Mouse (Mus musculus): ENCODE data around the gene Plch2. TPM values are rescaled to one million over a fixed set of nuclear protein-coding genes. Genes with fewer than 3 reads are reported as not detected.

Gene Plch2
- total and polyA plus RNA-seq, 3 experiments = 0.85 to 1.1 TPM; not detected in 1

DNA sequence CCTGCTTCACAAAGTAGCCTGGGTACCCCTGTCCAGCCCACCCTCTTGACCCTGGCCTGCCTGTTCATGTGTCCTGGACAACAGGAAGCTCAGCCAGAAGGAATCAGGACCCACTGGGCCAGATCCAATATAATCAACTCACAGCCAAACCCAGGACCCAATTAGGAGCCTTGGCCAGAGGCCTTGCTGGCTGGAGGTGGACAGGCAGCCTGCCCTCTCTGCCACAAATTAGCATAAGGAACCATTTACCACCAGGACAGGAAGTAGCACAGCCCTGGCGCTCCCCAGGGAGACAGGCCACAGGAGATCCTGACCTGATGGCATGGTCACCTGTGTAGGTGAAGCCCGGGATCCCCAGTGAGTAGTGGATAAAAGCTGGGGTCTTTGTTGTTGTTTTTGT lies 44.5 kb downstream of the Plch2 start:
- H3K9ac ChIP-seq (ENCODE audit: control insufficient read depth, low read depth, low read length, poor library complexity, severe bottlenecking) = no peak overlapping the region
- 0 out of 4 replicates have a peak, but pooled peaks cover 0 to 1% of the 10 kb centered on the region in 2 experiments for H3K27me3 ChIP-seq (ENCODE audit: control insufficient read depth in 1 of 2, insufficient read depth in 2 of 2, low read length in 2 of 2)
- no peaks in the 10 kb centered on the region for H3K79me2 ChIP-seq (ENCODE audit: control insufficient read depth, insufficient read depth, low read length, poor library complexity)
- no peaks in the 10 kb centered on the region for H3K9me3 ChIP-seq (replicated peaks; ENCODE audit: insufficient read depth, low read length)
- TF ChIP-seq POLR2AphosphoS5 (IDR thresholded peaks at IDR 0.05; ENCODE audit: borderline replicate concordance, low read depth, low read length) (no peak), TAL1 (IDR thresholded peaks at IDR 0.05; ENCODE audit: low read length) (no peak), MAZ (IDR thresholded peaks at IDR 0.05; ENCODE audit: low read depth, low read length) (no peak)
- H3K4me1 ChIP-seq (ENCODE audit: control insufficient read depth in 1 of 2, insufficient read depth in 2 of 2, low read length in 2 of 2) = no peaks in the 10 kb centered on the region
- no peak for DNase-seq (ENCODE audit: low read depth, low spot score)
- no peak overlapping the region for H3K27ac ChIP-seq (ENCODE audit: control insufficient read depth, low read depth, low read length)
- no peaks in the 10 kb centered on the region for H3K36me3 ChIP-seq (ENCODE audit: control insufficient read depth in 1 of 2, insufficient read depth in 2 of 2, low read length in 2 of 2)
- H3K4me3 ChIP-seq (ENCODE audit: control insufficient read depth in 1 of 2, insufficient read depth in 1 of 2, low read depth in 2 of 2, low read length in 2 of 2) = no peak overlapping the region

DNA sequence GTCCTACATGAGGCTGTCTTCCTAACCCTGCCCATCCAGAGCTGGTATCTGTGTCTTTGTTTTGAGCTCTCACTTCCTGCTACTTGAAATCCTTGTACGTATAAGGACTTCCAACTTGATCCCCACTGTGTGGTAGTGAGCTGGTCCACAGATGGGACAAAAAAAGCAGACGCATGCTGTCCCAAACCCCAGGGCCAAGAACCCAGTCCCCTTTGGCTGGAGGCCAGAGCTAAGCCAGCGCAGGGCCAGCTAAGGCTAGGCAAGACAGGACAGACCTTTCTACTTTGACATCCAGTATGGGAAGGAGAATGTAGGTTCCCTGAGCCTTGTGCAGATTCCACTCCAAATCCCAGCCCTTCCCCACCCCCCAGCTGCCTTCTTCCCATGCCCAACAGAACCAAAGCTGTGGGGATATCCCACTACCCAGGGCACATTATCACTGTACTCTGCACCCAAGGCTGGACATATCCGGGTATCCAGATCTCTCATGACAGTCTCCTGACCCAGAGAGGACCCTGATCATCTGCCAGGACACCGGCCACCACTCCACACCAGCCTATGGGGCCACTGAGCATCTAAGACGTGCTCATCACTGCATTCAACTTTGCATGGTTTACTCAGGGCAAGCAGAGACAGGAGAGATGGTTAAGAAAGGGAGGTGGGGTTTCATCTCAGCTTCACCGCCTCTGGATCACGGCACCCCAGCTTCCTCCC lies 45.1 kb downstream of the Plch2 start:
- Histone ChIP-seq H3K27me3 (ENCODE audit: control insufficient read depth in 1 of 2, insufficient read depth in 2 of 2, low read length in 2 of 2) (0 out of 4 replicates have a peak, but pooled peaks cover 0 to 1% of the 10 kb centered on the region in 2 experiments), H3K4me3 (ENCODE audit: control insufficient read depth in 1 of 2, insufficient read depth in 1 of 2, low read depth in 2 of 2, low read length in 2 of 2) (no peak overlapping the region), H3K4me1 (ENCODE audit: control insufficient read depth in 1 of 2, insufficient read depth in 2 of 2, low read length in 2 of 2) (no peaks in the 10 kb centered on the region), H3K27ac (ENCODE audit: control insufficient read depth, low read depth, low read length) (no peak overlapping the region), H3K9ac (ENCODE audit: control insufficient read depth, low read depth, low read length, poor library complexity, severe bottlenecking) (no peak overlapping the region), H3K9me3 (replicated peaks; ENCODE audit: insufficient read depth, low read length) (no peaks in the 10 kb centered on the region), H3K79me2 (ENCODE audit: control insufficient read depth, insufficient read depth, low read length, poor library complexity) (no peaks in the 10 kb centered on the region), H3K36me3 (ENCODE audit: control insufficient read depth in 1 of 2, insufficient read depth in 2 of 2, low read length in 2 of 2) (no peaks in the 10 kb centered on the region)
- TF ChIP-seq E2F4 (IDR thresholded peaks at IDR 0.05; ENCODE audit: borderline replicate concordance, low read depth, low read length) (no peak), CTCF (IDR thresholded peaks at IDR 0.05 in 2 of 3, conservative IDR thresholded peaks at IDR 0.05 in 1 of 3; ENCODE audit: control insufficient read depth in 1 of 3, insufficient read depth in 1 of 3, low read depth in 2 of 3, low read length in 3 of 3, poor library complexity in 1 of 3, severe bottlenecking in 1 of 3) (no peak), CHD2 (IDR thresholded peaks at IDR 0.05; ENCODE audit: low read length) (no peak), GABPA (IDR thresholded peaks at IDR 0.05; ENCODE audit: low read depth, low read length) (no peak), GATA1 (IDR thresholded peaks at IDR 0.05; ENCODE audit: low read depth, low read length) (no peak), SMC3 (IDR thresholded peaks at IDR 0.05; ENCODE audit: low read depth, low read length) (no peak), USF2 (IDR thresholded peaks at IDR 0.05; ENCODE audit: borderline replicate concordance in 1 of 2, insufficient read depth in 1 of 2, low read depth in 1 of 2, low read length in 2 of 2) (no peak), RCOR1 (IDR thresholded peaks at IDR 0.05; ENCODE audit: low read depth, low read length) (no peak), MAZ (IDR thresholded peaks at IDR 0.05; ENCODE audit: low read depth, low read length) (no peak), HCFC1 (IDR thresholded peaks at IDR 0.05; ENCODE audit: low read depth, low read length) (no peak), MXI1 (IDR thresholded peaks at IDR 0.05; ENCODE audit: low read depth, low read length) (no peak), ELF1 (IDR thresholded peaks at IDR 0.05; ENCODE audit: low read depth, low read length) (no peak), CHD1 (IDR thresholded peaks at IDR 0.05; ENCODE audit: low read depth, low read length) (no peak), UBTF (IDR thresholded peaks at IDR 0.05; ENCODE audit: borderline replicate concordance, insufficient read depth, low read depth, low read length) (no peak), MEF2A (IDR thresholded peaks at IDR 0.05; ENCODE audit: extremely low read depth, insufficient replicate concordance, low read depth, low read length, poor library complexity, severe bottlenecking) (no peak), ETS1 (IDR thresholded peaks at IDR 0.05; ENCODE audit: low read depth, low read length) (no peak), ZKSCAN1 (IDR thresholded peaks at IDR 0.05; ENCODE audit: low read depth, low read length) (no peak), POLR2AphosphoS5 (IDR thresholded peaks at IDR 0.05; ENCODE audit: borderline replicate concordance, low read depth, low read length) (no peak)
- DNase-seq (ENCODE audit: low read depth, low spot score) = no peak
